Mouse (Mus musculus): ENCODE results near the gene Olfr1265.

Olfr1265 gene

GRCm38 (mm10) chr2:90035037-90035436 lies at the start of gene Olfr1265:
Gene Olfr1265 (plus strand): TSS chr2:90035337.
- no peak for DNase-seq

DNA sequence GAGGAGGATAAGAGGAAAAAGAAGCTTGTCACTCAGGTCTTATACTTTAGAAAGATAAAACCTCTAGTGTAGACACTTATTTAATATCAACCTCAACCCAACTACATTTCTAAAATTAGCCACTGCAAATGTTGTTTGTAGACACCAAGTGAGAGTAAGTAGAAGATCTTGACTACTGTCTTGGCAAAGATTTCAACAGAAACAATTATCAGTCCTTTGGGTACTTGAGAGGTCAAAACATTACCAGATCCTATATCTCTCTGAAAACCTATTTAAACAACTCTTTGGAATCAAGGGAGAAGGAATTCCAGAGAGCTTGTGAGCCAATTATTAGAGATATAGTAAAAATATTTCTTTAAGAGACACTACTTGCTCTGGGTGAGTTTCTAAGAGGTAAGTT lies 44.2 kb upstream of the Olfr1265 start, which contains the start of gene Olfr1261:
Olfr1261 (plus strand) TSS at position 301 of the 400 bp plus-strand sequence.
- no peak for DNase-seq

- no peak for DNase-seq
These were observed 35.3 kb upstream of the Olfr1265 start, which contains the start of gene Olfr1262 for GRCm38 (mm10) chr2:89999845-90000244. Gene Olfr1262 (plus strand): TSS chr2:90000145.

DNA sequence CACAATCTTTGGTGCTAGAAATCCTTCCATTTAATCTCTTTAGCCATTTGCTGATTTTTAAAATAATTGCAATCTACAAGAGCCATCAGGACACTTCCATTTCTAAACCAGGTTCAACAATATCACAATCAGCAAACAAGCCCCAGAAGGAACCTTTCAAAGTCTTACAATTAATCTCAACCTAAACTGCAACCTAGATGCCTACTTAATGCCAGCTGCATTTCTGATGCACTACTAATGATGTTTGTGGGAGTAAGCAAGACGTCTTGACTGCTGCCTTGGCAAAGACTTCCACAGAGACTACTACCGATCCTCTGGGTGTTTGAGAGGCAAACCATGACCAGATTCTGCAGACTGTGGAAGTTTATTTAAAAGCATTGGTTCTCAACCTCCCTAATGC lies 23.3 kb upstream of the Olfr1265 start, which contains the start of gene Olfr1263:
Olfr1263 (plus strand) TSS at position 301 of the 400 bp plus-strand sequence.
- DNase-seq, result no peak

DNA sequence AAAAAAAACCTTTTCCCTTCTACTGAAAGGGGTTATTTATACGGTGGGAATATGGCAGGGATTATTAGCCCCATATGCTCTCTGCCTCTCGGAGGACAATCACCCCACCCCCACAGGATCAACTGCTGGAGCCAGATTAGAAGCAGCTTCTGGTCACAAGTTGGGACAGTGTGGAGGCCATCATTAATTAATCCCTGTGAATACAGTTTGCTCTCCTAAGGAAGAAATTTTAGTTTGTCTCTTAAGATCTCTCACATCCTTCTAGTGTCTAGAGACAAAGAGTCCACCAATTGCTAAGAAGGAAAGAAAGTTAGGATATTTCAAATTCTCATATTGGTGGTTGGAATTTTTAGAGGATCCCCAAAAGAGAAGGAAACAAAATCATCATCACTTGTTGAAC lies 9.7 kb upstream of the Olfr1265 start, which contains the start of gene Olfr1264:
Olfr1264 (minus strand) TSS at position 101 of the 400 bp plus-strand sequence.
- no peak for DNase-seq

DNA sequence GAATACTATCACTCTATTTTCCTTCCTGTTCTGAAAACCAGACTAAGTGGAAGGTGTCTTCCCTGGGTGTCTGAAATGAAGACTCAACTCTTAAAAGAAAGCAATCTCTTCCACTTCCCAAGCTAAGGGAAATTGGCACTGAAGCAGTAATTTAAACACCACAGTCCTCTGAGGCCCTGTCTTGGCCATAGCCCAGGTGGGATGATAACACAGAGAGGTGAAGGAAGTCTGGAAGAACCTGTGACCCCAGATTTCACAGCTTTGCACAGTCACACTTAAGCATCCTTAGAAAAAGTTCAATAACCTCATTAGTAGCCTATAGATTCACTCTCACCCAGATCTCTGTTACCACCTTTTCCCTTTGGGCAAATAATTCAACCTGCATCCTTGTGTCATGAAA lies 28.4 kb downstream of the Olfr1265 start, which contains the start of gene Olfr140:
Olfr140 (minus strand) TSS at position 101 of the 400 bp plus-strand sequence.
- no peak for DNase-seq

DNA sequence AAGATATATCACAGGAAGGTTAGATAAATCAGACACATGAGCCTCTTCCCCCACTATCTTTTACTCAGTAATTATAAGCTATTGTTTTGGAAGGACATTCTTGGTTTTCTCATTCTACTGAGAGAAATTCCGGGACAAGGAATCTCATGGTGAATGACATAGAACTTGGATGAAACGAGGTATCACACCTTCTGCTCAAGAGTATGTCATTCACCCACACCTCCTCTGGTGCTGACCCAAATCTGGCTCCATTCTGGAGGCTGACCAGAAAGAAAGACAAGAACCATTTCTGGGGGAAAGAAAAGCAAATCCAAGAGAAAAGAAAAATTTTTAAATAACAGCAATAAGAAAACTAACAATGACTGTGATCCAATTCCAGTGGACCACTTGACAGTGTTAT lies 34.9 kb downstream of the Olfr1265 start:
- no peak for DNase-seq

All from right cerebral cortex, postnatal 14 days (tissue).